Mouse (Mus musculus) heart, embryonic 16.5 days (tissue): ENCODE measurements around the gene Ttc7. TPM values are rescaled to one million over a fixed set of nuclear protein-coding genes. Genes with fewer than 3 reads are reported as not detected.

ENCODE experiments used
- ATAC-seq: fragments of 200-750 bp; cut with Nextera tagmentation; replicated peaks from 2 replicates; pipeline ENCODE4 v1.8.0; 2017; ENCODE audit warnings: moderate number of reproducible peaks; ENCODE audit not compliant: insufficient read depth, low FRiP score; ENCODE audit errors: extremely low read depth
- H3K27ac ChIP-seq: fragments of 300-500 bp; sonication (generic); 2 replicates; pipeline ENCODE4 v1.5.1; 2014; ENCODE audit warnings: mild to moderate bottlenecking, low read length, control low read depth, moderate library complexity
- H3K27me3 ChIP-seq: fragments of 300-500 bp; sonication (generic); 2 replicates; pipeline ENCODE4 v1.6.1; 2014; ENCODE audit warnings: low read length, mixed read lengths; ENCODE audit not compliant: control insufficient read depth, insufficient read depth
- H3K36me3 ChIP-seq: fragments of 300-500 bp; sonication (generic); 2 replicates; pipeline ENCODE4 v1.6.1; 2014; ENCODE audit not compliant: control insufficient read depth, insufficient read depth
- H3K4me1 ChIP-seq: fragments of 300-500 bp; sonication (generic); 2 replicates; pipeline ENCODE4 v1.6.1; 2014; ENCODE audit warnings: low read length, mixed read lengths; ENCODE audit not compliant: control insufficient read depth, insufficient read depth
- H3K4me2 ChIP-seq: fragments of 300-500 bp; sonication (generic); 2 replicates; pipeline ENCODE4 v1.6.1; 2014; ENCODE audit warnings: low read depth, mild to moderate bottlenecking, control low read depth, low read length
- H3K4me3 ChIP-seq: fragments of 300-500 bp; sonication (generic); 2 replicates; pipeline ENCODE4 v1.5.1; 2014; ENCODE audit warnings: mild to moderate bottlenecking, control low read depth, low read length
- H3K9ac ChIP-seq: fragments of 300-500 bp; sonication (generic); 2 replicates; pipeline ENCODE4 v1.6.1; 2014; ENCODE audit warnings: low read length, control low read depth
- H3K9me3 ChIP-seq: fragments of 300-500 bp; sonication (generic); replicated peaks from 2 replicates; pipeline ENCODE4 v1.6.1; 2016; ENCODE audit warnings: low read length; ENCODE audit not compliant: control insufficient read depth
- WGBS: fragments of 180-500 bp; shearing (Covaris S2); extraction: QIAGEN DNeasy Blood & Tissue Kit; methylation state at CpG from one replicate; pipeline ENCODE4 v1.1.7; 2014; 5-methylcytosine and 5-hydroxymethylcytosine counted together
- polyA plus RNA-seq: library from polyadenylated mRNA; unstranded; fragments of >200 nt; fragmentation: Nextera tagmentation; extraction: Ambion mirVana; gene quantifications from 2 replicates; pipeline ENCODE4 v1.2.1, GENCODE M21; 2015

Gene Ttc7
- polyA plus RNA-seq, 1 experiment from 2014 or later = 6.2 TPM

DNA sequence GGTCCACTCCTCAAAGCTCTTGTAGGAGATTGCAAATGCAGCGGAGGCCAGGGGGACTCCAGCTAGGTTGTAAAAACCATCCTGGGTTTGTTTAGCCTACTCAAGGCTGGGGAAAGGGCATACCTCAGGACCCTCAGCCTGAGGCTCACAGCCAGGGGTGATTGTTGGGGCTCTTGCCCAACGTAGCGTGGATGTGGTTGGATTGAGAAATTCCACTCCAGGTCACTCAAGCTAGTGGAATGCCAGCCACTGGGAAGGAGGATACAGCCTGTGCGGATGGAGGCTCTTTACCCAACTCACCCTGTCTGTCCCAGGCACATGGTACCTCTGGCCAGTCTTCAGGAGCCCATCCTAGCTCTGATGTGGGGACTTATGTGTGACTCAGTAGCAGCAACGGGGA, 73.6 kb downstream of the Ttc7 start:
- H3K9me3 ChIP-seq = no peaks in the 10 kb centered on the region
- WGBS = 87% methylated on average over 5 of the region's 5 CpGs
- H3K36me3 ChIP-seq = no peaks in the 10 kb centered on the region
- no peak overlapping the region for H3K9ac ChIP-seq
- no peaks in the 10 kb centered on the region for H3K27me3 ChIP-seq
- H3K27ac ChIP-seq = no peak overlapping the region
- no peak for ATAC-seq
- H3K4me1 ChIP-seq = peaks cover 16% of the 10 kb centered on the region
- no peak overlapping the region for H3K4me2 ChIP-seq
- H3K4me3 ChIP-seq = no peak overlapping the region

DNA sequence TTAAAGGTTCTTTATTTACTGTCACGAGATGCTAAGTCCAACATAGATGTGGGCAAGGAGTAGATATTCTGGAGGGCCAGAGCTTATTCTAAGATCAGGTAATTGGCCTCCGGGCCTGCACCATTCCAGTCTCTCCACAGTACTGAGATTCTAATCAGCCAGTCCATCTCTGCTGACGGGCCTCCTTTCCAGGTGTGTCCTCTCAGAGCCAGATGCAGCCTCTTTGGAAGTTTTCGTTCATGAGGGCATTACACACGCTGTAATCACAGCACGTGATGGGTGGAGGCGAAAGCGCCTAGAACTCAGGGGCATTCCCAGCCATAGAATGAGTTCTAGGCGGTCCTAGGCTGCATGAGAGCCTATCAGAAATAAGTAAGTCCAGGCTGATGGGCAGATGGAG, 74.8 kb downstream of the Ttc7 start:
- H3K9me3 ChIP-seq = no peaks in the 10 kb centered on the region
- H3K27me3 ChIP-seq = no peaks in the 10 kb centered on the region
- H3K36me3 ChIP-seq = no peaks in the 10 kb centered on the region
- no peak overlapping the region for H3K9ac ChIP-seq
- no peak overlapping the region for H3K4me3 ChIP-seq
- no peak for ATAC-seq
- no peak overlapping the region for H3K4me2 ChIP-seq
- 82% methylated on average over 9 of the region's 9 CpGs for WGBS
- H3K27ac ChIP-seq = no peak overlapping the region
- H3K4me1 ChIP-seq = peaks cover 4% of the 10 kb centered on the region

DNA sequence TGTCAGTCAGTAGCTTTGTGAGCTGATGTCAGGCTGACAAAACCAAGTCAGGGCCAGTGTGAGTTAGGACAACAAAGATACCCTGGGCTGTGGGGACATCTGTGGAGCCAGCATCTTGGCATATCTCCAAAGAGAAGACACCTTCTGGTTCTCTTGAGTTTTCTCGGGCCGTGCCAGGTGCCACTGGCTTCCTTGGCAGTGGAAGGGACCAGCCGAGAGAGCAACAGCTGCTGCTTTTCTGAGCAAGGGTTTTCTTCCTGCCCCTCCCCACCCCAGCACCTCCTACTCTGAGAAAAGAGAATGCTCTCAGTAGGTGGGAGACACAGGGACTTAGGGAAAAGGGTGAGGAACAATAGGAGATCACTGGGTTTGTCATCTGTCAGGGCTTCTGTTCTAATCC, 78.4 kb downstream of the Ttc7 start:
- no peaks in the 10 kb centered on the region for H3K27me3 ChIP-seq
- WGBS = 69% methylated on average over 3 of the region's 3 CpGs
- H3K36me3 ChIP-seq = no peaks in the 10 kb centered on the region
- peaks cover 3% of the 10 kb centered on the region; the same call in 1 of the 2 replicates for H3K4me1 ChIP-seq
- H3K9ac ChIP-seq = no peak overlapping the region
- H3K9me3 ChIP-seq = no peaks in the 10 kb centered on the region
- ATAC-seq = no peak
- no peak overlapping the region for H3K4me3 ChIP-seq
- H3K27ac ChIP-seq = no peak overlapping the region
- no peak overlapping the region for H3K4me2 ChIP-seq

DNA sequence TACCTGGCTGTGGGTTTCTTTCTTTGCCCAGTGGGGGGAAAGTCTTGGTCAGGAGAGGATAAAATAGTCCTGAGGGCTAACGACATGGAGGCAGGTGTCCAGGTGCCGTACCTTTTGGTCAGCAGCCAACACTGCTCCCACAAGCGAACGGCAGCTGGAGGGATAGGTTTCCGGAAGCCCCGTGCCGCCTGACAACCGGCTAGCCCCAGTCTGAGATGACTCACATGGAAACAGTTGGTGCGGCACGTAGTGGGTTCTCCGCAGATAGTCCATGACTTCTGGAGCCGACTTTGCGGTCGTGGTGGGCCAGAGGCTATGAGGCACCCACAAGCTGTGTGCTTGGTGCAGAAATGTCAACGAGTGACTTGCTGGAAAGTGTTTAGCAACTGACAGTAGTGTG, 81.4 kb downstream of the Ttc7 start:
- H3K36me3 ChIP-seq = no peaks in the 10 kb centered on the region
- H3K4me1 ChIP-seq = peaks cover 18% of the 10 kb centered on the region
- 86% methylated on average over 15 of the region's 15 CpGs for WGBS
- H3K9ac ChIP-seq = no peak overlapping the region
- no peaks in the 10 kb centered on the region for H3K9me3 ChIP-seq
- no peak overlapping the region for H3K4me2 ChIP-seq
- H3K27me3 ChIP-seq = no peaks in the 10 kb centered on the region
- H3K4me3 ChIP-seq = no peak overlapping the region
- H3K27ac ChIP-seq = no peak overlapping the region
- ATAC-seq = no peak

- H3K4me2 ChIP-seq = no peak overlapping the region
- H3K4me1 ChIP-seq = peaks cover 18% of the 10 kb centered on the region
- H3K9me3 ChIP-seq = no peaks in the 10 kb centered on the region
- H3K27ac ChIP-seq = no peak overlapping the region
- H3K27me3 ChIP-seq = no peaks in the 10 kb centered on the region
- H3K9ac ChIP-seq = no peak overlapping the region
- H3K4me3 ChIP-seq = no peak overlapping the region
- 66% methylated on average over 8 of the region's 8 CpGs for WGBS
- no peaks in the 10 kb centered on the region for H3K36me3 ChIP-seq
- ATAC-seq = no peak
Observed at GRCm38 (mm10) chr17:87365268-87365667, 82.6 kb downstream of the Ttc7 start.

- Histone ChIP-seq H3K27me3 (no peaks in the 10 kb centered on the region), H3K27ac (no peak overlapping the region), H3K9me3 (no peaks in the 10 kb centered on the region), H3K4me3 (no peak overlapping the region), H3K4me1 (peaks cover 18% of the 10 kb centered on the region), H3K4me2 (no peak overlapping the region), H3K9ac (no peak overlapping the region), H3K36me3 (no peaks in the 10 kb centered on the region)
- 25% methylated on average over 2 of the region's 2 CpGs for WGBS
- ATAC-seq = no peak
Observed at GRCm38 (mm10) chr17:87366520-87366919, 83.8 kb downstream of the Ttc7 start.

DNA sequence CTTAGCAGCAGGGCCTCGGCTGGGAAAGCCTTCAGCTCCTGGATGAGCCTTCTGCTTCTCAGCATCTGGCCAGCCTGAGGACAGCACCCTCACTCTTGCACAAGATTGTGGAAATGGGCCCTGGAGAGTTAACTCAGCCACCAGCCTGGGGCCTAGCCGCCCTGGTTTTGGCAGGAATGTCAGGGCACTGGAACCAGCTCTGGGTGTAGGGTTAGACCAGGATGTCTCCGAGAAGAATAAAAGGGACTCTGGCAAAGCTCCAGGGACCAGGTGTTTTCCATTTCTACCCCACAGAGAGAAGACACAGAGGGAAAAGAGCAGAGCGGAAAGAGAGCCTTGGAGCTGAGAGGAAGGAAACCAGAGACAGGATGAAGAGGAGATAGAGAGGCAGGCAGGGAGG, 84.5 kb downstream of the Ttc7 start:
- Histone ChIP-seq H3K4me2 (no peak overlapping the region), H3K9ac (no peak overlapping the region), H3K9me3 (no peaks in the 10 kb centered on the region), H3K36me3 (no peaks in the 10 kb centered on the region), H3K27ac (no peak overlapping the region), H3K4me1 (peaks cover 18% of the 10 kb centered on the region), H3K4me3 (no peak overlapping the region), H3K27me3 (no peaks in the 10 kb centered on the region)
- ATAC-seq = no peak
- WGBS = 34% methylated on average over 4 of the region's 4 CpGs

GRCm38 (mm10) chr17:87367640-87368039, 85.0 kb downstream of the Ttc7 start:
- H3K27me3 ChIP-seq = no peaks in the 10 kb centered on the region
- H3K4me3 ChIP-seq = no peak overlapping the region
- WGBS = 38% methylated on average over 3 of the region's 3 CpGs
- H3K9ac ChIP-seq = no peak overlapping the region; the same call in 1 of the 2 replicates
- no peak overlapping the region for H3K4me2 ChIP-seq
- no peaks in the 10 kb centered on the region for H3K9me3 ChIP-seq
- peaks cover 18% of the 10 kb centered on the region for H3K4me1 ChIP-seq
- no peaks in the 10 kb centered on the region for H3K36me3 ChIP-seq
- ATAC-seq = no peak; the same call in 1 of the 2 replicates
- H3K27ac ChIP-seq = no peak overlapping the region

GRCm38 (mm10) chr17:87368481-87368880, 85.8 kb downstream of the Ttc7 start:
- Histone ChIP-seq H3K4me1 (peaks cover 18% of the 10 kb centered on the region), H3K4me2 (no peak overlapping the region), H3K9me3 (no peaks in the 10 kb centered on the region), H3K36me3 (no peaks in the 10 kb centered on the region), H3K4me3 (no peak overlapping the region), H3K27ac (no peak overlapping the region), H3K27me3 (no peaks in the 10 kb centered on the region), H3K9ac (no peak overlapping the region)
- WGBS = 94% methylated on average over 10 of the region's 10 CpGs
- ATAC-seq = no peak
